Mouse (Mus musculus) erythroblast, adult 5-6 weeks (primary cell): ENCODE data around the gene Anks1. TPM values are rescaled to one million over a fixed set of nuclear protein-coding genes. Genes with fewer than 3 reads are reported as not detected.

Source experiments
- ATAC-seq: replicated peaks from 2 replicates; pipeline ENCODE4 v1.8.0; 2016; ENCODE audit warnings: moderate number of reproducible peaks, mild to moderate bottlenecking, moderate TSS enrichment, inconsistent platforms; ENCODE audit not compliant: poor library complexity, low FRiP score, severe bottlenecking
- total RNA-seq, 2 experiments: library from RNA; stranded (forward) in 1 of 2; stranded (reverse) in 1 of 2; fragments of 150-400 nt in 1 of 2; fragments of 200-764, 138-1000 nt in 1 of 2; gene quantifications; 2 replicates each; pipeline versions ENCODE4 v1.2.3 to v1.2.4; 2015 to 2017; ENCODE audit warnings: low replicate concordance in 2 of 2

Anks1 gene
- 6.1 and 6.7 TPM in 2 replicates for total RNA-seq (2015; ENCODE audit: low replicate concordance)
- 6.1 and 8.5 TPM in 2 replicates for total RNA-seq (2017; ENCODE audit: low replicate concordance)

DNA sequence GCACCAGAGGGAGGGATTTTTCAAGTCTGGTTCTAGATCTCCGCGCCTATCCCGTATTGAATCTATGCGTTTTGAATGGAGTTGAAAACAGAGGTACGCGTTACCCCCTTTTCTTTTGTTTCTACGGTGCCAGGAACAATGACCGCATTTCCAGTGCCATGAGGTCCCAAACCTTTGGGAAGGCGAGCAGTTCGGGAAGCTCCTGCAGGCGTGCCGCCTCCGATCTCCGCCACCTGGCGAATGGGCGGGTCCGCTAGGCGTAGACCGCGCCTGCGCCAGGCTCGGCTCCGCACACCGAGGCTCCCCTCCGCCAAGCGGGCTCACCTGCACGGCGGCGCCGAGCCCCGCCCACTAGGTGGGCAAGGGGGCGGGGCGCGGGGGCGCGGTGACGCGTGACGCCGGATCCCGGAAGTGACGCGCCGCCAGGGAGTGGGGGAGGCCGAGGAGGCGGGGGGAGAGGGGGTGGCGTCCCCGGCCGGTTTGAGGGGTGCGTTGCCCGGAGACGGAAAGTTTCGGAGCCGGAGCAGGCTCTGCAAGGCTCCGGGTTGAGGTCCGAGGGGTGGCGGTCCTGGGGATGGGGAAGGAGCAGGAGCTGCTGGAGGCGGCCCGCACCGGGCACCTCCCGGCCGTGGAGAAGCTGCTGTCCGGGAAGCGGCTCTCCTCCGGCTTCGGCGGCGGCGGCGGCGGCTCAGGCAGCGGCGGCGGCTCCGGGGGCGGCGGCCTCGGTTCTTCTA, at the start of gene Anks1:
Gene Anks1, plus strand, starts transcription at position 419 of the 734 bp plus-strand sequence.
- peak; percentile 66 for ATAC-seq

DNA sequence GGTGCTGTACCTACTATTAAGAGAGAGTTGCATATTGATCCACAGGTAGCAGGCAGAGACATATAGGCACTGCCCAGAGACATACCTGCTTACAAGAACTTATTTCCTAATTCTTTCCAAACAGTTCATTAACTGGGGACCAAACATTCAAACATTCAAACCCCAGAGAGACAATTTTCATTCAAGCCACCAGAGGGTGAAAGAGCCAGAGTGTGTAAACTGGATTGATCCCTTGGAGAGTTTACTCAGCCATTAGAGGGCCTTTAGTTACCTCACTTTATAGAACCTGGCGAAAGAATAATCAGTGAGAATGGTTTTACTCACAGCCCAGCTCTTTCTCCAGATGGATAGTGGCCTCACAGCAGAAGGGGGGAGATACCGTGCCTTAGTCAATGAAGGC, 43.6 kb upstream of the Anks1 start:
- ATAC-seq: no peak

DNA sequence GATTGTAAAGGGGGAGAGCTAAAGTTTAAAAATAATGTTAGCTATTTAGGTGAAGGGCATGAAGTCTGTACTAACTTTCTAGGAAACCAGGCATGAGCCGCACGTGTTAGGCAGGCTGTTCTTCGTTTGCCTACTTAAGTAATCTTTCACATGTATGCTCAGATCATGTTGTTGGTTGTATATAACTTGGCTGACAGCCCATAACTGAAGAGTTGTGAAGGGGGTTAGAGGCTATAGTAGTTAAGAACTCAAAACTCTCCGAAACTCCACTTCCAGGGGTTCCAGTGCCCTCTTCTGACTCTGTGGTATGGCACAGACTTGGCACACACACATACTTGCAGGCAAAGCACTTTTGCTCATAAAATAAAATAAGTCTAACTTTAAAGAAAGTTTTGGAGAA, 42.4 kb upstream of the Anks1 start:
- no peak for ATAC-seq

DNA sequence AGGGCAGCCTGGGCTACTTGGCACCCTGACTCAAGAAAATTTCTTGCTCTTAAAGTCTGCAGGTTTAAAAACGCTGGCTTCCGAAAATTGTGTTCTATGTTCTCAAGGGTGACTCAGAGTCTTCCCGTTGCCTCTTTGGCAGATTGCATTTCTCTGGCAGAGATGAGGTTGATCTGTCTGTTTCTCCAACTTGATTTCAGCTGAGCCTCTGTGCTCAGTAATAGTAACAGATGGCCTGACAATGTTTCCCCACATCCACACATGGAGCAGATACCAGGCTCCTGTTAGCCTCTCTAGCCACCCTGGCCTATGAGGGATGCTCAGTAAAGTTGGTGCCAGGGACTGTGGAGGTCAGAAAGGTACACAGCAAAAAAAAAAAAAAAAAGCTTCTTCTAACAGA, 37.3 kb upstream of the Anks1 start:
- ATAC-seq: no peak

DNA sequence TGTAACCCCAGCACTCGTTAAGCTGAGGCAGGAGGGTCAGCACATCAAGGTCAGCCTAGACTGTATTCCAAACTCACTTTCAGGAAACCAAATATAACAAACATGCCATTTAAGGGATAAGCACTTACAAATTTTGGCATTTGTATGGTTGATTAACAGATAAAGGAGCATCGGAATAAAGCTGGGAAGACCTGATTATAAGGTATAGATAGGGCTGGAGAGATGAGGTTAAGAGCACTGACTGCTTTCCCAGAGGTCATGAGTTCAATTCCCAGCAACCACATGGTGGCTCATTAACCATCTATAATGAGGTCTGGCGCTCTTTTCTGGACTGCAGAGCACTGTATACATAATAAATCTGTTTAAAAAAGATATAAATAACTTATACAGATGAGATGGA, 35.5 kb upstream of the Anks1 start:
- ATAC-seq: no peak

DNA sequence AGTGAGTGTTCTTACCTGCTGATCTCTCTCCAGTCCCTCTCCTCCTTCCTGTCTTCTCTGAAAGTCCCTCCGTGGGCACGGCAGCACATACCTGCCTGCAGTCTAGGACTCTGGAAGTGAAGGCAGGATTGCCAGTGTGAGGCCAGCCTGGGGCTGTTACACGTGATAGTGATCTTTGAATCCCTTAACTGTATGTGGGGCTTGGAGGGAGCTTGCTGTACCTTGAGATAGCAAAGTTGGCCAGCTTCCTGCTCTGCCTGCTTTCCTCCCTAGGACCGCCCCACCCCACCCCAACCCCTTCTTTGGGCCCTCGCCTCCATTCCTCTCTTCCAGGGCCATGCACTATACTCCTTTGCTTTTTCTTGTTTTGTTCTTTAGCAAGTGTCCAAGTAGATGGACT, 34.6 kb upstream of the Anks1 start:
- ATAC-seq: peak; percentile 61; the same call in 1 of the 2 replicates

DNA sequence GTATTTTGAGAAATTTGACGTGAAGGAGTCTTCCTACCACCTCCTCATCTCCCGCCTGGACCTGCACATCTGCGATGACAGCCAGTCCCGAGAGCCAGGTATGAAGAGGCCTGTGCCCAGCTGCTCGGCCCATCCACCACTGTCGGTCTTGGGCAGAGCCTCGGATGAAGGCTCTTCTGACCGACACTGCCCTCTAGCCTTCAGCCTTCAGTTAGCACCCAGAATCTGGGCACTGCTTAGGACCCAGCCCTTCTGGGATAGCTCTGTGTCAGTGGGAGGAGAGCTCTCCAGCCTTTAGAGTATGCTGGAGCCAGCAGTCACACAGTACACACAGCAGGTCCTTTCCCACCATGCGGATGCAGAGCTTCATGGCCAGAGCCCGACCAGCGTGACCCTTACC, 27.6 kb upstream of the Anks1 start:
- ATAC-seq: peak; percentile 51

DNA sequence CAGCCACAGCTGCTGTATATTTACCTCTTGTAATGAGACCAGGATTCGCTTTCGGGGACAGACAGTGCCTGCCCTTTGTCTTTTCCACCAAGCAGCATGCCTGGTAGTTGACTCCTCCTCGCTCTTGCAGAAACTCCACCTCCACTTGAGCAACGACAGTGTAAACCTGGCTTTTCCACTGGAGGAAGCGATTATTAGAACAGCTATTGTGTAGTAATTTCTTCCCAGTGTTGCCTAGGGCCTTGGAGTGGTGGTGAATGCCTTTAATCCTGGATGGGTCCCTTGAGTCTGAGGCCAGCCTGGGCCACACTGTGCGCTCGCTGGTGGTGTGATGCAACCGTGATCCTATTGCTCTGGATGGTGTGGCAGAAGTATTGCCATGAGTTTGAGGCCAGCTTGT, 26.0 kb upstream of the Anks1 start:
- ATAC-seq: no peak

DNA sequence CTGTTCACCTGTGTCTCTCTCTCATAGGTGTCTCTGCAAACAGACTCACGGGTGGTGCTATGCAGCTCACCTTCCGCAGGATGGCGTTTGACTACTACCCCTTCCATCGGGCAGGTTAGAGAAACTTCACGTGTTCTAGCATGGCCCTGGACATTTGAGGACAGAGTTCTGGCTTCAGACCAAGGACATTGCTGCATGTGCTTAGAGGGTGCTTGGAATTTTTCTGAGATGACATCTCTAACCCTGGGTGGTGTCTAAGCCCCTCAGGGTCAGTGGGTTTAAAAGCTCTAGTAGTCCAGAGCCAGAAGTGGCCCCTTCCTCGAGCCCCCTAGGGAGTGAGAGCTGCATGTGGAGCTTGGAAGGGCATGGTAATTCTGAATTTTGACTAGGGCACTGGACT, 25.1 kb upstream of the Anks1 start:
- no peak for ATAC-seq

DNA sequence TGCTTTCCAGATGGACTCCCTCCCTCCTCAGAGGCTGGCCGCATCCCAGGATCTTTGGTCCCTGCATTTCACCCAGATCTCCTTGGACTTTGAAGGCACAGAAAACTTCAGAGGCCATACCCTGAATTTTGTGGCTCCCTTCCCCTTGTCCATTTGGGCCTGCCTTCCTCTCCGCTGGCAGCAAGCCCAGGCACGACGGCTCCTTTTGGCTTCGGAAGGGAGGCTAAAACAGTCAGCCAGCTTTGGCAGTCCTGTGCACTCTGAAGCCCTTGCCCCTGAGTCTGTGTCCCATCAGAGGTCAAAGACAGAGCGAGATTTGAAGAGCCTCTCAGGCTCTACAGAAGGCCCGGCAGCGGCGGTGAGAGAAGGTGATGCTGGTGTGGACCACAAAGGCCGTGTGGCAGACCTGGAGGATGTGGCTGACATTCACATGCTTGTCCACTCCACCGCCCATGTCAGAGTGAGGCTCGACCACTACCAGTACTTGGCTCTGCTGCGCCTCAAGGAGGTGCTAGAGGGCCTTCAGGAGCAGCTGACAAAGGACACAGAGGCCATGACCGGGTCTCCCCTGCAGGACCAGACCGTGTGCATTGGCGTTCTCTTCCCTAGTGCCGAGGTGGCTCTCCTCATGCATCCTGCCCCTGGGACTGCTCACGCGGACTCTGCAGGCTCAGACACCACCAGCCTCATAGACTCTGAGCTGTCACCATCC, 22.5 kb upstream of the Anks1 start:
- ATAC-seq: no peak

DNA sequence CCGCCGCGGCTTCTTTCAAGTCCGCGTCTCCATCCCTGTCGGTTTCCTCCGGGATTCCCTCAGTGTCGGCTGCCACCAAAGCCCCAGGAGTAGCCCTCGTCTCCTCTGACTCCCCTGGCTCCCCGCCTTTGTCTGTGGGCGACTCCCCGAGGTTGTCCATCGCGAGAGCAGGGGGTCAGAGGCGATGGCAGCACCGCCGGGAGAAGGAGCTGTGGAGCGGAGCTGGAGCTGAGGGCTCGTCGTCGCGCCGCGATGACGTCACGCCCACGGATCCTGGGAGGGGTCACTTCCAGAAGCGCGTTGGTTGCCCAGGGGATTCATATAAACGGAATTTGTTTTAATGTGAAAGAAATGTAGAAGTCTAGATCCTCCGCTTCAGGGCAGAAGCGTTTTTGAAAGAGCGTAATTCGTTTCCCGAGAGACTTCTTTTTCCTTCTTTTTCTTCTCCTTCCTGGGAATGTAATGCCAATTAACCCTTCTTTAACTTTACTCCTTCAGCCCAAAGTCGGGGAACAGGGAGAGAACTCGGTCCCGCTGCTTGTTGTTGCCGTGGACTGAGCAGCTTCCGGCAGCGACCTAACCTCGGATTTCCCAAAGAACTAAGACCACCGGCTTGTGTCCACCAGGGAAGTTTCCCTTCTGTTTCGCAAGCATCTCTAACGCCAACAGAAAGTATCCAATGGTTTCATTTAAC, 1.4 kb upstream of the Anks1 start:
- ATAC-seq: peak; percentile 88

DNA sequence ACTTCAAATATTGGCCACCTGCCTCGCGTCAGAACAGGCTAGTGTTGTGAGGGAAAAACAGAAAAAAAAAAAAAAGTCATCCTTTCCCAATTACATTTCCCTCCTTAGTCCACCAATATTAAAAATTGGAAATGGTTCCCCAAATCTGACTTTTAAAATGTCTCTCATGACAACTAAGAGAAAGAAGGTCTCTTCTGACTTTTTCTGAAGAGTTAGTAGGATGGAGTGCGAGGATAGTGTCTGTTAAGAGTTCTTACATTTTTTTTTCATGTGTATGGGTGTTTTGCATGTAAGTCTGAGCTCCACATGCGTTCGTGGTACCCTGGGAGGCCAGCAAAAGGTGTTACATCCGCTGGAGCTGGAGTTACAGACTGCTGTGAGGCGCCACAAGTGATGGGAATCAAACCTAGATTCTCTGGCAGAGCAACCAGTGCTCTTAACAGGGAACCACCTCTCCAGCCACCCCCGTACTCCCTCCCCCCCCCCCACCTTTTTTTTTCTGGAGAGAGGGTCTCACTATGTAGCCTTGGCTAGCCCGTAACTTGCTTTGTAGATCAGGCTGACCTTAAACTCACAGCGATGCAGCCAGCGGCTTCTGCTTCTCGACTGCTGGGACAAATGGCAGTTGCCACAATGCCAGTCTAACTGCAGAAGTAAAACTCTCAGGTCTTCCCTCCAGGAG, 759 bp upstream of the Anks1 start:
- ATAC-seq: 0 out of 2 replicates have a peak, but pooled peaks have one; percentile 38

DNA sequence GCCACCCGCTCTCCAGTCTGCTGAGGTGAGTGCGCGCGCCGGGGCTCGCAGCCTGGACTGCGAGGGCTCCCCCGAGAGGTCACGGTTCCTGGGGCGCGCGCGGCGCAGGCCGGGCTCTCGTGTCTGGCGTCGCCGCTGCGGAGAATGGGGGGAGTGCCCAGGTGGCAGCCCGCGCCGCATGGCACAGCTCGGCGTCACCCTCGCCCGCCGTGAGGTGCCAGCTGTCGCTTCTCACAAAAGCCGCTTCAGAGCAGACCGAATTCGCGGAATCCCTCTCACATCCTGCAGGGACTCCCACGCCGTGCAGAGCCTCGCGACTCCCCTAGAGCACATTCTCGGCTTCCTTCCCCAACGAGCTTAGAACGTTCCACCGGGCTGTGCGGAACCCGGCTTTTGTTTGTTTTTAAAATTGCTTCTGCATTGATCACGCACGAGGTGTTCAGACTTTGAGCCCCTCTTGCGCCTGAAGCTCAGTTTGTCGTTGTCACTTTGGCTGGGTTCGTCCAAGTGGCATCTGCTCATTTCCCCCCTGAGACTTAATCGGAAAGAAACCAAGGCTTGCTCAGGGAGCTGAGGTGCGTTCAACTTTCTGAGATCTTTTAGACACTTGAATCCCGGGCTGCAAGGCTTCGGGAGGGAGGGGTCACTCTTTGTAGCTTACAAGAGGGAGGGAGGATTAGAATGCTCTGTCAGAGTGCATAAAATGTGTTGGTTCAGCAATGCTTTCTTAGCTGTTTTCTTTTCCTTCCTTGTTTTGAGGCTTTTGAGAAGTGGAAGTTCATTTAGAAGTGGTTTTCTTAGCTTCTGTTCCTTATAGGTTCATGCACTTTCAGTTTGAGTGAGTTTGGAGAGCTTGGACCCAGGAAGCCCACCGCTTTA, 755 bp downstream of the Anks1 start, which contains the start of gene Taf11:
Gene Taf11, minus strand, starts transcription at position 223 of the 879 bp plus-strand sequence.
- ATAC-seq: peak; percentile 34

DNA sequence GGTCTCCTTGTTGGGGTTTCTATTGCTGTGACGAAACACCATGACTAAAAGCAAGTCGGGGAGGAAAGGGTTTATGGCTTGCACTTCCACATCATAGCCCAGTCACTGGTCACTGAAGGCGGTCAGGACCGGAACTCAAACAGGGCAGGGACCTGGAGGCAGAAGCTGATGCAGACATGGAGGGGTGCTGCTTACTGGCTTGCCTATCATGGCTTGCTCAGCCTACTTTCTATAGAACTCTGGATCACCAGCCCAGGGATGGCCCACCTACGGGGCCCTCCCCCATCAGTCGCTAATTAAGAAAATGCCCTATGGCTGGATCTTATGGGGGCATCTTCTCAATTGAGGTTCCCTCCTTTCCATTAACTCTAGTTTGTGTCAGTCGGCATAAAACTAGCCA, 2.3 kb downstream of the Anks1 start:
- ATAC-seq: no peak

DNA sequence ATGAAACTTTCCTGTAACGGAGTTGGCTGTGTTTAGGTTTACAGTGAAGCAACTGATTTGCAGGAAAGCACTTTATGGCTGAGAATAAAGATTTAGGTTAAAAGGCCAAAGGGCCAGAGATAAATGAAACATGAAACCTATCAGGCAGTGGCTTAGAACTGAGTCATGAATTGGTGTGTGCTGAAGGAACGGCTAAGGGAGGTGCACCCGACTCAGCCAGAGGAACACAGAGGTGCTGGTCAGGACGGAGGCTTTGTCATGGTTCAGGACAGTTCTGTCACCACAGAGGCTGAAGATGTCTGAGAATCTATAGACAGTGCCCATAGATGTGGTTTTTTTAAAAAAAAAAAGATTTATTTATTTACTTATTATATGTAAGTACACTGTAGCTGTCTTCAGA, 5.6 kb downstream of the Anks1 start:
- no peak for ATAC-seq

DNA sequence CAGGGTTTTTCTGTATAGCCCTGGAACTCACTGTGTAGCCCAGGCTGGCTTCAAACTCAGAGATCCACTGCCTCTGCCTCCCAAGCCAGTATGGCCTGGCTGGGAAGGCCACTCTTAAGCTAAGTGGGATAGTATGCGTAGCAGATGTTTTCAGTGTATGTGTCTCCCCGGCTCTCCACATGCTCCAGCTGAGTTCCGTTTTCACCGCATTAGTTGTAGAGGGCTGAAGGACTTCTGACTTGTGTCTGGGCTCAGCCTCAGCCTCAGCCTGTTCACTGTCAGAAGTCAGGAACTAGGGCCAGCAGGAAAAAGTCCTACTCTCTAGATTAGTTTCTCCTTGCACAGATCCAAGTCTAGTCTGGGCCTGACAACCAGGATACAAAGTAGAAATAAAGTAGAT, 7.3 kb downstream of the Anks1 start:
- no peak for ATAC-seq

DNA sequence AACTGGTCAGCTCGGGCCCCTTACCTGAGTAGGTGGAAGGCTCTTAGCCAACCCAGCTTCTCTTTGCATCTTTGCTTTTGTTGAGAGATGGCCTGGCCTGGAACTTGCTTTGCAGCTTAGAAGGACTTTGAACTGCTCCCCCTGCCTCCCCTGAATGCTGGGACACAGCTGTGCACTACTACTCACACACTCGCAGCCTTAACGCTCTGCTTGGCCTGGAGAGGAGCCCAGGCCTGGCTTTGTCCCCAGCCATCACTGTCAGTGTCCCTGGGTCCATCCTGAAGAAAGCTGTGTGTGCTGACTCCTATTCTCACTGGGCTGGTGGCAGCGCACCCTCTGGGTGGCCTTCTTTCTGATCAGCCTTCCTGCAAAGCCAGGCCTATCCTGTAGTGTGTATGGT, 11.6 kb downstream of the Anks1 start:
- no peak for ATAC-seq

DNA sequence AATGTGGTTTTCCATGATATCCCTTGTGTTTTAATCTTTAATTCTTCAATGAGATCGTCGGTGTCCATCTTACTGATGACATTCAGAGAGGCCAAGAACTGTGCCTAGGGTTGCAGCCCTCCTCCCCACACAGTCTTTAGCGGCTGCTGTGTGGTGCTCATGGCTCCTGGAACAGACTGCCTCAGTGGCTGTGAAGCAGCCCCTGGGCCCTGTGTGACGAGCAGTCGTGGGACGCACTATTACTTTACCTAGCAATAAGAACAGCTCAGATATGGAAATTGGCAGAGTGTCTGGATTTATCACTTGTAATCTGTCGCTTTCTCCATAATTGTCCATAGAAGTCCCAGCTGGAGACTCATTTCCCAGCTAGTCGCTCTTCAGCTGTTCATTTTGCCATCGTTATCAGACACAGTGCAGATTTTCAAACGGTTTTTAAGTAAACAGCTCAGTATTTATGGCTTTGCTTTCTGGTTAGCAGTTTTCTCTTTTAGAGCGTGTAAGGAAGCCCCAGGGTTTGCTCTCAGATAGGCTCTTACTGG, 13.1 kb downstream of the Anks1 start:
- ATAC-seq: no peak

DNA sequence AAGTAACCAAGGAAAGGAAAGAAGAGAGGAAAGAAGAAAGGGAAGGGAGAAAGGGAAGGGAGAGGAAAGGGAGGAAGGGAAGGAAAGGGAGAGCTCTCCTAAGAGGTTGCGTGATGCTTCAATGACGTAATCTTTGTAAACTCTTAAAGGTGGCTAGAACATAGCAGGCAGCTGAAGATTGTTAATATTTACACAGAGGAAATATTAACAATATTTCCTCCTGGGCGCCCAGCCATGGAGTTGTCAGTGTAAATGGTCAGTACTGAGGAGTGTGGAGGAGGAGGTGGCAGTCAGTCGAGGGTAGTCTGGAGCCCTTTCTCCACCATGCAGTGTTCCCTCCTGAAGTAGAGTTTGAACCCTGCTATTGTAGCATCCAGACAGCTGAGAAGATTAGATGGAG, 15.9 kb downstream of the Anks1 start:
- ATAC-seq: no peak
